Mouse (Mus musculus): ENCODE results near the gene Bcan.
A peak's percentile ranks its signal among the peaks of the same experiment; 100 is the strongest.

The Bcan gene

DNA sequence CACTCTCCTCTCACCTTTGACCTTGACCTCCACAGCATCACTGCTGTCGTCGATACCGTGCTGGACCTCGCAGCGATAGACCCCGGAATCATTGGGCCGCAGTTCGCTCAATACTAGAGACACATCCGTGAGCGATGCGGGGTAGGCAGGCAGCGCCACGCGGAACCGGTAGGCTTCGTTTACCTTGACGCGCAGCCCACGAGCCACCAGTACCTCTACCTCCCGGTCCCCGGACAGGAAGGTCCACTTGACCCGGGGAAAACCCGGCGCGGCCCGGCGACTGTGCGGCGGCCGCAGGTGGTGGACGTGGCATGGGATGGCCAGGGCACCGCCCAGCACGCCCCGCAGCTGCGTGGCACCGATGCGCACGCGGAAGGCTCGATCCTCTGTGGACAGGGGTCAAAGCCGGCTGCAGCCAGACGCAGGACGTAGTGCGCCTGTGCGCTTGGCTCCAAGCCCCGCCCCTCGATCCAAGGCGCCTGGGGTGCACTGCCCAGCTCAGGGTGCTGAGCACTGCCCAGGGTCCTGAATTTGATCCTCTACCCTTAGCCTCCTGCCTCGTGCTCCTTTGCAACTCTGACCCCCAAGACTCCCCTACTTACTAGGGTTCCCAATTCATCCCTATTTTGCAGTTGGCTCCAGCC lies 2.9 kb downstream of the Bcan start:
- no peak for DNase-seq

DNA sequence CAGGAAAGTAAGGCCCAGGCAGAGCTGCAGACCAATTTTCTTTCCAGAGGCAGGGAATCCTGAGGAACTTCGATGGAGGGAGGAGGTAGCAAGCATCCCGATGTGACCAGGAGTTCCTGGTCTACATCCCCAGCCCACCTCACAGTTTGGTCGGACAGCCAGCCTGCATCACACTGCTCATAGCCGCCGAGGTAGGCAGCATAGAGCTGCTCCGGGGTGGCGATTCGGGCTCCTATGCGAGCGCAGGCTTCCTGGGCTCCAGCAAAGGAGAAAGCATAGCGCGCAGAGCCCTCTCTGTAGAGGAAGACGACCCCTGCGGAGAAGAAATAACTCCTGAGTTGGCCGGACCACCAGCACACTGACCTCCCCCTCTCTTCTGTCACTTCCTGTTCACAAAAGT lies 3.6 kb downstream of the Bcan start:
- DNase-seq: no peak

DNA sequence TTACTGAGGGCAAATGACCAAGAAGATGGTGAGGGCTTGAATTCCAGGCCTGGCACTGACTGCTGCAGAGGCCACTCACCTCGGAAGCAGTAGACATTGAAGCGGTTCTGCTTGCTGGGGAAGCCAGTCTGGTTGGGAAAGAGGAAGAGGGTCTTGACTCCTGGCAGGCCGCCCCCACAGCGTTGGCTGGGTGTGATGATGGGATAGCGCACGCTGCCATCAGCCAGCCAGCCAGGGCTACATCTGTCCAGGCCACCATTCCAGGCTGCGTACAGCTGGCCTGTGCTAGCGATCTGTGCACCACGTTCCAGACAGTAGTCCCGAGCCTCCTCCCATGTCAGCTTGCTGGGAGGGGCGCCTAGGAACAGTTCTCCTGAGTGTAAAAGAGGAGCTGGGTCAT lies 4.7 kb downstream of the Bcan start:
- DNase-seq: no peak

DNA sequence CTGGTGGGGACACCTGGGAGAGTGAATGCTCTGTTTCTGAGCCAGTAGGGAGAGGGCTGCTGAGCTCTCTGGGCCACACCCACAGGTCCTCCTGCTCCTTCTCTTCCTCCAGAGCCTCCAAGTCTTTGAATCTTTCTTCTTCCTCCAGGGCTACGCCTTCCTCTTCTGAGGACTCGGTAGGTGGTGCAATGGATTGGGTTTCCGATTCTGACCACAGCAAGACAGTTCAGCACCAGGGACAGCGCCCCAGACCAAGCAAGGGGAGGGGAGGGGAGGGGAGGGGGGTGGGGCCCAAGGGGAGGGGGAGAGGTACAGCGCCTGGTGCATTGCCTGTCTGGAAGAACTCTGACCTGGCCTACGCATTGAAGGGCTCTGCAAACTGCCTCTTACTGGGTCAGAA lies 6.6 kb downstream of the Bcan start:
- no peak for DNase-seq

DNA sequence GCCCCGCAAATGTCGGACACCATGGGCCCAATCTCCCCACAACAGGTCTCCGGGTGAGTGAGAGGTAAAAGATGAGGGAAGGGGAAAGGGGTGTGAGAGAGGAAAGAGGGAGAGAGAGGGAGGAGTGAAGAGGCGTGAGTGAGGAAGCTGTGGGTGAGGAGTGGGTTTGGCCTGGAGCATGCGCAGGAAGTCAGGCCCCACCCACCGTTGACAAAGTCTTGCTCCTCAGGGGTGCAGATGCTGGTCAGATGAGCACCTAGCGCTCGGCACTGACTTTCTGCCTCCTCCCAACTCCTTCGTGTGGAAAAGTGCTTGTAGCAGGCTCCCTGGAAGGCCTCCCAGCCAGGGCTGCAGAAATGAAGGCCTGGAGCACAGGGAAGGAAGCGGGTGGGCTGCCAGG lies 10.1 kb downstream of the Bcan start:
- no peak for DNase-seq

GRCm38 (mm10) chr3:87988068-87988467 lies 12.0 kb downstream of the Bcan start:
- no peak for DNase-seq

GRCm38 (mm10) chr3:87987633-87988032 lies 12.4 kb downstream of the Bcan start:
- no peak for DNase-seq

DNA sequence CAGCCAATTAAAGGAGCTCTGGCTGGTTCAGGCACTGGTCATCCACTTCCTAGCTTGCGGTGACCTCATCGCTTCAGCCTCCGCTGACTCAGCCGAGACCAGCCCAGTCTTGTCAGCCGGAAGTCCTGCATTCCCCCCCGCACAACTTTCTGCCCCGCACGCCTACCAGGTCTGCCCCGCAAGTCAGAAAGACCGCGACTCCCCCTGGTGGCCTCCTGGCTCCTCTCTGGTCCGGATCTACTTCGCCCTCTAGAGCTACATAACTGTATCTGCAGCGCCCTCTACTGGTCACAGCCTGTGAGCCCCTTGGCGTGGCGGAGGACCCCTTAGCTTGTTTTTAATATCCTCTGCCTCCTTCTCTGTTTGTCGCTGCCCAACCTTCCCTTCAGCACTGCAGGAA lies 13.2 kb downstream of the Bcan start:
- peak; percentile 99 for DNase-seq

GRCm38 (mm10) chr3:87985505-87986320 lies 14.3 kb downstream of the Bcan start:
- no peak for DNase-seq

- no peak for DNase-seq
These were observed 15.9 kb downstream of the Bcan start for GRCm38 (mm10) chr3:87984094-87984493.

DNA sequence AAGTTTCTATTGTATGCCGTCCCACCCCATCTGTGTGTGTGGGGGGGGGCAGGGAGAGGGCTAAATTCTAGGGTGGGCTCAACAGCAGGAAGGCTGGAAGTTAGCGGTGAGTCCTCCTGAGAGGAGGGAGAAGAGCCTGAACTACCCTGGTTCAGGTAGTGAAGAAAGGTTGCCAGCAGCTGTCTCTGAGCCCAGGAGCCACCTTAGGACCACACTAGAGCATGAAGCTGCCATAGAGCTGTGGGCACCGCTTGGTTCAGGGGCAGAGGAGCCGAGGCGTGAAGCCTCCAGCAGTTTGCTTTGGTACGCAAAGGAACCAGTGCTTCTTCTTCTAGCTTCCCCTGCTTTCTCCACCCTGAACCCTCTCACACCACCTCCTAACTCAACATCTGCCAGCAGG lies 16.4 kb downstream of the Bcan start:
- DNase-seq: no peak

GRCm38 (mm10) chr3:87982836-87983601 lies 17.0 kb downstream of the Bcan start:
- no peak for DNase-seq

GRCm38 (mm10) chr3:87981894-87982835 lies 17.9 kb downstream of the Bcan start:
- DNase-seq: no peak

DNA sequence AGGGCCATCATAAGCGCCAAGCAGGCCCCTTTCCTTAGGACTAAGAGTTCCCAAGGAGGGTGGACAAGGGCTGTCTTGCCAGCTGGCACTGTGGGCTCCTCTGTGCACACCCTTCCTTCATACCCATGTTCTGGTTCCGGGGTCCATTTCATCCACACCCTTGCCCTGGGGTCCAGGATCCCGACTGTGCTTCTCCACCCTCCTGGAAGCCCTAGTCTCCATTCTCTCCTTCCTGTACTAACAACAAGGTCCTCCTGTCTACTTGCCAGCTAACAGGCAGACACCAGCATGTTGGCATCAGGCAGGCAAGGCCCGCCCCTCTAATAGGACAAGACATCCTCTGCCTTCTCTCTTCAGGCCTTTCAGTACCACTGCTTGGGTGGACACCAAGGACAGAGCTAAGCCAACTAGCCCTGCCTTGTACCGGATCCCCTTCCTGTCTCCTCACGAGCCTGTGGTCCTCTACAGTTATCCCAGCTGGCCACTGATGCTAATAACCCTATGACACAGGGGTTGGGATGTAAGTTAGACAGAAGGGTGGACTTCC lies 18.7 kb downstream of the Bcan start:
- DNase-seq: no peak

DNA sequence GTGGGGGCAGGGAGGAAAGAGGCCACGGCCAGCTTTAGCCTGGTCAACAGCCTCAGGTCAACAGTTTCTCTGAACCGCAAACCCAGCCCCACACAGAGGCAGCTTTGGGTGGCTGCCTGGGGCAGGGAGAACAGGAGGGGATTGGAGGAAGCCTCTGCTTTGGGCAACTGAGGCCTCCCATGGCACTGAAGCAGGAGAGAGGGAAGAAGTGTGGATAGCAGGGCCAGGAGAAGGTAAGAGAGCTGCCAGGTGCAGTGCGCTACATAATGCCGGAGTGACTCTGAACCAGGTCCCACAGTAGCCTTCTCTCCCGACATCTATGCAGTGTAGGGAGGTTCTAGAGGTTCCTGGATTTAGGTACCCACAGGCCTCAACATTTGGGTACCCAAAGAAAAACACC lies 19.3 kb downstream of the Bcan start:
- DNase-seq: no peak

DNA sequence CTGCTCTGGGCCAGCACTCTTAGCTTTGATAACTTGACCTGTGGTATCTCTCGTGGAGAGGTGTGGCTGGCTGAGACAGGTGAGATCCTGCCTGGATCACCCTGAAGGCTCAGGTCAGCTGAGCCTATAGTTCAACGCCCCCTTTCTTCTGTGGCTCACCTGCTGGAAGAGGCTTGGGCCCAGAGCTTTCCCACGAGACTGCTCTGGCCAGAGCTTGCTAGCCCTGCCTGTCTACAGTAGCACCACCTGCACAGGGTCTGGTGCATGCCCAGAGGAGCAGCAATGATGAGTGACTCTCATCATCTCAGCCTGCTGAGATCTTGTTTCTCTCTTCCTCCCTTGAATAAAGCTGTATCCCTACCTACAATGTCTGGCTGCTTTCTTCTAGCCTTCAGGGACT lies 19.9 kb downstream of the Bcan start:
- DNase-seq: no peak

GRCm38 (mm10) chr3:87979493-87979892 lies 20.5 kb downstream of the Bcan start:
- DNase-seq: no peak

GRCm38 (mm10) chr3:87974381-87974987 lies 25.5 kb downstream of the Bcan start:
- no peak for DNase-seq

DNA sequence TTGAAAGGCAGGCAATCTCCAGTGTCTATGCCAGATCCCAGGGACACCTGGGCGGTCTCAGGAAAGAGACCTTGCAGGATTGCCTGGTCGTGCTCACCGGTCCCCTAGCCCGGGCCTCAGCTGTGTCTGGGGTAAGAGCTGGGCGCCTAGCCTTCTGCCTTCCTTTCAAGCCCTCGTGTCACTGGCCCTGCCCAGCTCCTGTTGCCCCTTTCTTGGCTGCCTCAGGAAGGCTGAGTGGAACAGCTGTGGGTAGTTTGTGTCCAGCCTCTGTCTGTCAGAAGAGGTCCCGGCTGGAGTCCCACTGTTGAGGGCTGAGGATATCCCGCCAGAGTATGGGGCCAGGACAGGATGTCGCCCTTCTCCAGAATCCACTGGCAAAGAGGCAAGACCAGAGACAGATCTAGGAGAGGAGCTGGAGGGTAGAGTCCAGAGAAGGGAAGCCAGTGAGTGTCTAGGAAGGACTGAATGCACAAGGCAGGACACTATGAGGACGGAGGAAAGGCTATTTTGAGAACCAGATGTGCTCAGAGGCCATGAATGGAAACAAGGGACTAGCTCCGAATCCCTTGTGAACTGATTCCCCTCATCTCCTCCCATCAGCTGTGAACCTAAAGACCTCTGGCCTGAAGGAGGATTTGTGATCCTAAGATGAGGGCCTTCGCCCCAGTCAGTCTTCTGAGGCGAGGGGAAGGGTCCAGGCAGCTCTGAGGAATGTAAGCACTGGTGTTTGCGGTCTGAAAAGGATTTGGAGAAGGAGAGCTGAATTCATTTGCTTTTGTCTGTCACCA lies 26.2 kb downstream of the Bcan start:
- DNase-seq: no peak

GRCm38 (mm10) chr3:87972776-87973175 lies 27.3 kb downstream of the Bcan start:
- DNase-seq: no peak

DNA sequence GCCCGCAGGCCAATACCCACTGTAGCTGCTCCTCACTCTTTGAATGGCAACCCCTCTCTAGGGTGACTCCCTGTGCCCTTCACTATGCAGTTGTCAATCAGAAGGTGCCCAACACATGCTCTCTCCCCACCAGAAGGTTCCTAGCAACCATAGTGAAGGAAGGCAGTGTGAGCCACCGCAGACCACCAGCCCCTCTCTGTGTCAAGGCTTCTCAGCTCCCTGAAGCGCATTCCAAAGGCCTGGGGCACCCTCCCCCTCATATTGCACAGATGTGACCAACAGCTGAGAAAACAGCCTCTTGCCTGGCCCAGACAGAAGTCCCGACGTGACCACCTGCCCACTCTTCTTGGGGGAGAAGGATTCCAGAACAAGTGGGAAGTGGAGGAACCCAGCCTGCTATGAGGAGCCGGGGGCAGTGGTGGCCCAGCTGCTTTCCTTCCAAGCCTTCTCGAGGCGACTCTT lies 27.8 kb downstream of the Bcan start:
- DNase-seq: no peak
